Mouse (Mus musculus) C2C12 (cell line): ENCODE data around the gene Stk10.

ENCODE experiments used
- CEBPB ChIP-seq: IDR thresholded peaks from one replicate; pipeline ENCODE4 v1.6.1; 2011; ENCODE audit warnings: low read depth, mild to moderate bottlenecking, control low read depth, moderate library complexity
- CTCF ChIP-seq: IDR thresholded peaks from one replicate; pipeline ENCODE4 v1.5.1; 2011; ENCODE audit not compliant: control insufficient read depth, insufficient read depth, insufficient read length
- MYOD1 ChIP-seq: IDR thresholded peaks from one replicate; pipeline ENCODE4 v1.6.1; 2011; ENCODE audit warnings: low read depth; ENCODE audit not compliant: control insufficient read depth, insufficient read length
- MYOG ChIP-seq: IDR thresholded peaks from one replicate; pipeline ENCODE4 v1.6.1; 2011; ENCODE audit not compliant: control insufficient read depth, insufficient read length; ENCODE audit errors: extremely low read depth
- USF1 ChIP-seq: IDR thresholded peaks from one replicate; pipeline ENCODE4 v1.6.1; 2011; ENCODE audit warnings: low read depth, mild to moderate bottlenecking, control low read depth, moderate library complexity

GRCm38 (mm10) chr11:32518770-32519169, 14.3 kb upstream of the Stk10 start:
- TF ChIP-seq CTCF (no peak), MYOG (no peak), USF1 (no peak), MYOD1 (no peak), CEBPB (no peak)
